Mouse (Mus musculus) splenic B cell, adult 2 months (primary cell): ENCODE measurements around the gene Gsg1l.
A peak's percentile ranks its signal among the peaks of the same experiment; 100 is the strongest.

Experiments
- DNase-seq: peaks from one replicate; pipeline ENCODE4 v3.0.0-alpha.2; 2011; ENCODE audit warnings: low read depth, low spot score
- H3K27me3 ChIP-seq: 2 replicates; pipeline ENCODE4 v1.6.1; 2012; ENCODE audit warnings: mild to moderate bottlenecking, low read length, moderate library complexity, mixed read lengths; ENCODE audit not compliant: control insufficient read depth, poor library complexity, insufficient read depth, severe bottlenecking
- H3K36me3 ChIP-seq: 2 replicates; pipeline ENCODE4 v1.6.1; 2012; ENCODE audit warnings: mild to moderate bottlenecking, low read length, moderate library complexity, mixed read lengths; ENCODE audit not compliant: control insufficient read depth, poor library complexity, insufficient read depth, severe bottlenecking

Gene Gsg1l

GRCm38 (mm10) chr7:126058918-126059317 is 23.3 kb downstream of the Gsg1l start:
- Histone ChIP-seq H3K36me3 (no peaks in the 10 kb centered on the region), H3K27me3 (no peaks in the 10 kb centered on the region)

GRCm38 (mm10) chr7:126057332-126057914 is 24.8 kb downstream of the Gsg1l start:
- no peaks in the 10 kb centered on the region for H3K27me3 ChIP-seq
- no peak for DNase-seq
- H3K36me3 ChIP-seq = no peaks in the 10 kb centered on the region

More at GRCm38 (mm10) chr7:126058918-126059317, 23.3 kb downstream of the Gsg1l start:
- no peak for DNase-seq

DNA sequence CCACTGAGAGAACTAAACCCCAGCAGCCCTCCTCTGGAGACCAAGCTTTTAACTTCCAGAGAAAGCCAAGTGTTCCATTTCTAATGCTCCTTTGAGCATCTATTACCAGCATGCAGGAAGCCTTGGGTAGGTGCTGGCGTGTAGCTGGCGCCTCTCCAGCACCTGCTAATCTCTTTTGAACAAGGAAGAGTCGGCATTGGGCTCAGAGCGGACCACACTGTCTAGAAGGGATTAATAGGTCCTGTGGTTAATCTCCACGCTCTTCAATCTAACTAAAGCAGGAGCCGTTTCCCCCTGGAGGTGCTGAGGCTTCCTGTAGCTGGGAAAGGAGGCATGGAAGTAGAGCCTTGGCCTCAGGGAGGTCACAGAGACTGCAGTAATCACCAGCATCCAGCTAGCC is 27.6 kb downstream of the Gsg1l start:
- no peak for DNase-seq
- Histone ChIP-seq H3K36me3 (no peaks in the 10 kb centered on the region), H3K27me3 (no peaks in the 10 kb centered on the region)

- H3K27me3 ChIP-seq = no peaks in the 10 kb centered on the region
- no peak for DNase-seq
- H3K36me3 ChIP-seq = no peaks in the 10 kb centered on the region
Measured at GRCm38 (mm10) chr7:126053618-126054017, 28.6 kb downstream of the Gsg1l start.

GRCm38 (mm10) chr7:126051910-126052309 is 30.3 kb downstream of the Gsg1l start:
- no peaks in the 10 kb centered on the region for H3K27me3 ChIP-seq
- DNase-seq = no peak

DNA sequence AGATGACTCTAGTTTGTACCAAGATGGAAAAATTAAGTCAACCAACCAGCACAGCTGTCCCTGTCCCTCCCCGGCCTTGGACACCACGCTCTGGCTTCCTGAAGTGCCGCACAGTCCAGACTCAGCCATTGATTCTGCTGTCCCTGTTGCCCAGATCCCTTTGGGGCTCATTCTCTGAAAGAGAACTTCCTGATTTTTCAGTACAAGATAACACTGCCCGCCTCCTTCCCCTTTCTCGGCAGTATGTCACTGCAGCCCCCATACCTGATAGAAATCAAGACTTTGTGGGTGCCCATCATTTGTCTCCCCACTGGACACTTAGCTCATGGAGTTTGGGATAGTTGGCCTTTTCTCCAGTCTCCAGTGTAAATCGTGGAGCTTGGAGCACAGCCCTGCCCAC is 37.1 kb downstream of the Gsg1l start:
- Histone ChIP-seq H3K27me3 (no peaks in the 10 kb centered on the region), H3K36me3 (no peaks in the 10 kb centered on the region)
- no peak for DNase-seq

More at GRCm38 (mm10) chr7:126051910-126052309, 30.3 kb downstream of the Gsg1l start:
- no peaks in the 10 kb centered on the region for H3K36me3 ChIP-seq

- no peaks in the 10 kb centered on the region for H3K27me3 ChIP-seq
- no peaks in the 10 kb centered on the region for H3K36me3 ChIP-seq
- peak; percentile 36 for DNase-seq
Measured at GRCm38 (mm10) chr7:126042306-126042705, 39.9 kb downstream of the Gsg1l start.

- no peaks in the 10 kb centered on the region for H3K36me3 ChIP-seq
- no peaks in the 10 kb centered on the region for H3K27me3 ChIP-seq
- no peak for DNase-seq
Measured at GRCm38 (mm10) chr7:126040794-126041526, 41.3 kb downstream of the Gsg1l start.

- no peaks in the 10 kb centered on the region for H3K36me3 ChIP-seq
- DNase-seq = no peak
- H3K27me3 ChIP-seq = no peaks in the 10 kb centered on the region
Measured at GRCm38 (mm10) chr7:126039847-126040246, 42.4 kb downstream of the Gsg1l start.

DNA sequence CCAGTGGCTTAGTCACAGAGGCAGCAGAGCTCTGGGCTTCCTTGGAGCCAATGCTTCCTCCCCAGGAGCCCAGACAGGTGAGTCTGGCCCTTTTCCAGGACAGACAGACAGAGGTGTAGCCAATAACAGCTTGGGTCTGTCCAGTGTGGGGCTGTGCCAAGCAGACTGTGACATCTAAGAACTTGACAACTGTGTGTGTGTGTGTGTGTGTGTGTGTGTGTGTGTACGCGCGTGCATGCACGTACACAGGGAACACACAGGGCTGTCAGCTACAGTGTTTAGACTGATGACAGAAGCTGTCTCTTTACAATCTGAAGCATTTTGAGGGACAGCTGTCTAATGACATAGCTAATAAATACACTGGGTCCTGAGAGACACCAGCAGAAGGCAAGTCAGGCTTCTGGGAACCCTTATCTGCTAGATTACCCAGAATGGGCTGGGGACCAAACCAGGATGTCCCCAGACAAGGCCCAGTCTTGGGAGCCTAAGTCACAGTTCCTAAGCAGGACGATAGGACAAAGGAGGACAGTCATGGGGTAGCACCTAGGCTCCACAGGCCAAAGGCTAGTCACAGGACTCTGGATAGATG is 42.9 kb downstream of the Gsg1l start:
- H3K36me3 ChIP-seq = no peaks in the 10 kb centered on the region
- H3K27me3 ChIP-seq = no peaks in the 10 kb centered on the region
- no peak for DNase-seq

DNA sequence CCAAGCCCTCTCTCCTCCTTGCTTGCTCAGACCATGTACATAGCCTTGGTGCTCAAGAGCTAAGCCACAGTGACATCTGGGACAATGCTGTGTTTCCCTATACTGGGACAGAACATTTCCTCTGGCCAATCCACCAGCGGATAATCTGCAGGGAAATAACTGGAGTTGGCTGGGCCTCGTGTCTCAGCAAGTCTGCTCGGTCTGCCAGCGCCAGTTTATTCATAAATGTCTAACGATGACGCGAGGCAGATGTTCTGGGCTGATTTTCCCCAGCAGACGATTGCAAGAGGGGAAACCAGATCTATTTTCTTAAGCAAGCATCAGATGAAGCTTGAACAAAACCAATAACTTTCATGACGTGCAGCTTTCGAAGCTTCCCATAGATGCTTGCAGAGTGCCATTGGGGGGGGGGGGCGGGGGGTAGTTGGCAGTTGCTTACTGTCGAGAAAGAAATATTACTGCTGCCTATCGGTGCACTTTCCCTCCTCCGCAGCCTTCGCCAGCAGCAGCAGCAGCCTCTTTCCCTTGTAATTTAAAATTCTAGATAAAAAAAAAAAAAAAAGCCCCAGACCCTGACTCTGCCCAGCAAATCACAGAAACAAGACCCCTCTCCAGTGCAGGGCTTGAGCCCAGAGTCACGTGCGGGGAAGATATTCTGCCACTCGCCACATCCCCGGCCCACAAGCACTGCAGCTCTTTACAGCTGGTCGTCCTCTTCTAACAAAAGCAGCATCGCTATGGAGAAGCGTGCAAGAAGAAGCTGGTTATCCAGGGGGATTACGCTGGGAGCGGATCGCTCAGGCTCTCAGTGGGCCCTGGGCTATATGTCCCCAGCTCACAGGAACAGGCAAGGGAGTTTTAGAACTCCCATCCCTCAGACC is 43.6 kb downstream of the Gsg1l start:
- H3K36me3 ChIP-seq = no peaks in the 10 kb centered on the region
- DNase-seq = no peak
- no peaks in the 10 kb centered on the region for H3K27me3 ChIP-seq

DNA sequence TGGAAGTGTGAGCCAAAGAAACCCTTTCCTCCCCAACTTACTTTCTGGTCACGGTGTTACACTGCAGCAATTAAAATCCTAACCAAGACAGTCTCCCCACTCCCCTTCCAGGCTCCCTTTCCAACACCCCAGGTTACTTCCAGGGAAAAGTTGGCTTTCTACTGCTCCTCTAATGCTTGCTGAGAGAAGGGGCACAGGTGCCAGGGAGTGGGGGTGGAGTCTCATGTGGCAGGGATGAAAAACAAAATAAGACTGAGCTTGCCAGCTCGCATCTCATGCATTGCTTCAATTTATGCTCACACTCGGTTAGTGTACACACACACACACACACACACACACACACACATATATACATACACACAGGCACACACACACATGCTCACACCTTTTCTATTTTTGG is 46.9 kb downstream of the Gsg1l start:
- DNase-seq = no peak
- no peaks in the 10 kb centered on the region for H3K27me3 ChIP-seq
- H3K36me3 ChIP-seq = no peaks in the 10 kb centered on the region

DNA sequence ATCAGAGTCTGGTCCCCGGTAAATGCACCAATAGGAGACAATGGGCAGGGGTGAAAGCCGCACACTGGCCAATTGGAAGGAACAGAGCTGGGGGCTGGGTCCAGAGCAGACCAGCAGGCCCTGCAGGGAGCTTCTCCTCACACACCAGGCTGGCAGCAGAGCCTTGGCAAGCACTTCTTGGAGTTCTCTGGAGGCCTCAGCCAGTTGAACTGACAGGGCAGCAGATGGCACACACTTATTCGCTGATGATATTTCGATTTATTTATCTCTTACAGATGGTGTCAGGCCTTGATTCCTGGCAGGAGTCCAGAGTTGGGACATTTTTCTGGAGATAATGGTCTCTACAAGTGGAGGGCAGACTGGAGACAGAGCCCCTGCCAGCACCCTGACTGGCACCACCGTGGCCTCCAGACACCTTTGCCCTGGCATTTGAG is 49.4 kb downstream of the Gsg1l start:
- no peak for DNase-seq
- H3K36me3 ChIP-seq = no peaks in the 10 kb centered on the region
- no peaks in the 10 kb centered on the region for H3K27me3 ChIP-seq

DNA sequence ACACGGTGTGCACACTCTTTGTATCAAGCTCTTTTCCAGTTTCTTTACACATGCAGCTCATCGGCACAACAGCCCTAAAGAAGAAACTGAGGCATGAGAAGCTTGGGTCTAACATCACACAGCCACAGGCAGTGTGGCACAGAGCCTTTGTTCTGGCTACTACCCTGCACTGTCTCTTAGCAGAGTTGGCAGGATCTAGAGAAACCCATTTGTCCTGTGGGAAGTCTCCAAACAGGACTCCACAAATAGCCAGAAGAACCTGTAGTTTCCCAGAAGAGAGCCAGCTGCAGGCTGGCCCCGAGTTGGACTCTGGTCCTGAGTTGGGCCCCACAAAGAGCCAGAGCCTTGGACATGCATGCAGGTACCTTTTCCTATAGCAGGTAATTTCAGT is 49.9 kb downstream of the Gsg1l start:
- H3K36me3 ChIP-seq = no peaks in the 10 kb centered on the region
- no peaks in the 10 kb centered on the region for H3K27me3 ChIP-seq
- DNase-seq = no peak
